Mouse (Mus musculus): ENCODE data around the gene Zfp605. TPM values are rescaled to one million over a fixed set of nuclear protein-coding genes. Genes with fewer than 3 reads are reported as not detected.
A peak's percentile ranks its signal among the peaks of the same experiment; 100 is the strongest.
"Not testable (repeated sequence)": the region's sequence is repeated elsewhere in the genome, so short reads cannot be mapped to it uniquely, and the experiment has no call there.

Zfp605 gene
- polyA plus RNA-seq, 1 experiment from 2014 or later: 6.7 TPM

- ATAC-seq (ENCODE audit: insufficient number of reproducible peaks, insufficient read depth, low FRiP score, low TSS enrichment, low read depth): no peak
- Histone ChIP-seq H3K4me2 (peak overlapping the region; percentile 76), H3K4me1 (peaks cover 31% of the 10 kb centered on the region), H3K27ac (no peak overlapping the region), H3K4me3 (peak overlapping the region; percentile 38), H3K36me3 (peaks cover 48% of the 10 kb centered on the region), H3K9ac (peak overlapping the region; percentile 33; the same call in 1 of the 2 replicates), H3K9me3 (no peaks in the 10 kb centered on the region), H3K27me3 (peaks cover 10% of the 10 kb centered on the region)
- 19% methylated on average over 34 of the region's 34 CpGs for WGBS
Observed at GRCm38 (mm10) chr5:110101716-110102347, 8.1 kb upstream of the Zfp605 start.

GRCm38 (mm10) chr5:110102429-110102828 is 7.5 kb upstream of the Zfp605 start:
- H3K4me2 ChIP-seq: 0 out of 2 replicates have a peak overlapping the region, but pooled peaks have one; percentile 76
- H3K27ac ChIP-seq: no peak overlapping the region
- no peak for ATAC-seq (ENCODE audit: insufficient number of reproducible peaks, insufficient read depth, low FRiP score, low TSS enrichment, low read depth)
- H3K36me3 ChIP-seq: peaks cover 49% of the 10 kb centered on the region
- 91% methylated on average over 13 of the region's 13 CpGs for WGBS
- H3K9ac ChIP-seq: no peak overlapping the region
- H3K4me3 ChIP-seq: no peak overlapping the region
- H3K9me3 ChIP-seq: no peaks in the 10 kb centered on the region
- peaks cover 33% of the 10 kb centered on the region for H3K4me1 ChIP-seq
- peaks cover 10% of the 10 kb centered on the region for H3K27me3 ChIP-seq

- Histone ChIP-seq H3K4me1 (peaks cover 33% of the 10 kb centered on the region), H3K27me3 (peaks cover 10% of the 10 kb centered on the region), H3K27ac (no peak overlapping the region), H3K36me3 (peaks cover 49% of the 10 kb centered on the region), H3K9me3 (no peaks in the 10 kb centered on the region), H3K9ac (no peak overlapping the region), H3K4me3 (no peak overlapping the region), H3K4me2 (no peak overlapping the region)
- ATAC-seq (ENCODE audit: insufficient number of reproducible peaks, insufficient read depth, low FRiP score, low TSS enrichment, low read depth): no peak
- 96% methylated on average over 19 of the region's 19 CpGs for WGBS
Observed at GRCm38 (mm10) chr5:110102853-110103625, 6.9 kb upstream of the Zfp605 start.

GRCm38 (mm10) chr5:110103901-110104615 is 5.8 kb upstream of the Zfp605 start:
- Histone ChIP-seq H3K27ac (no peak overlapping the region), H3K4me1 (peaks cover 33% of the 10 kb centered on the region), H3K9ac (no peak overlapping the region), H3K27me3 (peaks cover 10% of the 10 kb centered on the region), H3K36me3 (peaks cover 49% of the 10 kb centered on the region), H3K4me2 (no peak overlapping the region), H3K4me3 (no peak overlapping the region), H3K9me3 (no peaks in the 10 kb centered on the region)
- 94% methylated on average over 27 of the region's 27 CpGs for WGBS
- no peak for ATAC-seq (ENCODE audit: insufficient number of reproducible peaks, insufficient read depth, low FRiP score, low TSS enrichment, low read depth)

- no peak for ATAC-seq (ENCODE audit: insufficient number of reproducible peaks, insufficient read depth, low FRiP score, low TSS enrichment, low read depth)
- Histone ChIP-seq H3K4me1 (peaks cover 33% of the 10 kb centered on the region), H3K4me2 (no peak overlapping the region), H3K4me3 (no peak overlapping the region), H3K27me3 (peaks cover 10% of the 10 kb centered on the region), H3K36me3 (peaks cover 49% of the 10 kb centered on the region), H3K9me3 (no peaks in the 10 kb centered on the region), H3K27ac (no peak overlapping the region), H3K9ac (no peak overlapping the region)
- 97% methylated on average over 36 of the region's 36 CpGs for WGBS
Observed at GRCm38 (mm10) chr5:110104616-110105380, 5.1 kb upstream of the Zfp605 start.

- Histone ChIP-seq H3K4me1 (peaks cover 18% of the 10 kb centered on the region), H3K9me3 (no peaks in the 10 kb centered on the region), H3K27me3 (peaks cover 5% of the 10 kb centered on the region; the same call in 1 of the 2 replicates), H3K36me3 (peaks cover 49% of the 10 kb centered on the region), H3K4me2 (peak overlapping the region; percentile 91), H3K4me3 (peak overlapping the region; percentile 81), H3K27ac (no peak overlapping the region), H3K9ac (peak overlapping the region; percentile 85)
- 93% methylated on average over 26 of the region's 26 CpGs for WGBS
- no peak for ATAC-seq (ENCODE audit: insufficient number of reproducible peaks, insufficient read depth, low FRiP score, low TSS enrichment, low read depth)
Observed at GRCm38 (mm10) chr5:110106140-110106871, 3.6 kb upstream of the Zfp605 start.

GRCm38 (mm10) chr5:110106901-110107564 is 2.9 kb upstream of the Zfp605 start:
- H3K4me1 ChIP-seq: peaks cover 11% of the 10 kb centered on the region
- H3K4me2 ChIP-seq: peak overlapping the region; percentile 91
- H3K27ac ChIP-seq: peak overlapping the region; percentile 99
- peaks cover 52% of the 10 kb centered on the region for H3K36me3 ChIP-seq
- peak; percentile 2; the same call in 1 of the 2 replicates for ATAC-seq (ENCODE audit: insufficient number of reproducible peaks, insufficient read depth, low FRiP score, low TSS enrichment, low read depth)
- peak overlapping the region; percentile 81 for H3K4me3 ChIP-seq
- peak overlapping the region; percentile 85 for H3K9ac ChIP-seq
- H3K9me3 ChIP-seq: no peaks in the 10 kb centered on the region
- H3K27me3 ChIP-seq: no peaks in the 10 kb centered on the region
- 15% methylated on average over 40 of the region's 41 CpGs for WGBS

- peak; percentile 87 for ATAC-seq (ENCODE audit: insufficient number of reproducible peaks, insufficient read depth, low FRiP score, low TSS enrichment, low read depth)
- H3K4me2 ChIP-seq: peak within 1 kb of the TSS; percentile 91
- H3K4me3 ChIP-seq: peak within 1 kb of the TSS; percentile 81
- H3K36me3 ChIP-seq: peaks cover 50% of the 10 kb centered on the region
- H3K27me3 ChIP-seq: no peaks in the 10 kb centered on the region
- WGBS: under 1% methylated on average over 70 of the region's 71 CpGs
- no peaks in the 10 kb centered on the region for H3K9me3 ChIP-seq
- peak within 1 kb of the TSS; percentile 99 for H3K27ac ChIP-seq
- peak within 1 kb of the TSS; percentile 85 for H3K9ac ChIP-seq
- peaks cover 11% of the 10 kb centered on the region for H3K4me1 ChIP-seq
Observed at GRCm38 (mm10) chr5:110107581-110108304, 2.1 kb upstream of the Zfp605 start, which contains the start of gene Gtpbp6. Gene Gtpbp6, minus strand, starts transcription at chr5:110108197.

GRCm38 (mm10) chr5:110108305-110108628 is 1.6 kb upstream of the Zfp605 start:
- peaks cover 50% of the 10 kb centered on the region for H3K36me3 ChIP-seq
- peak overlapping the region; percentile 91 for H3K4me2 ChIP-seq
- H3K9ac ChIP-seq: no peak overlapping the region
- peak overlapping the region; percentile 81 for H3K4me3 ChIP-seq
- peak overlapping the region; percentile 99 for H3K27ac ChIP-seq
- under 1% methylated on average over 7 of the region's 7 CpGs for WGBS
- no peaks in the 10 kb centered on the region for H3K9me3 ChIP-seq
- ATAC-seq (ENCODE audit: insufficient number of reproducible peaks, insufficient read depth, low FRiP score, low TSS enrichment, low read depth): no peak
- no peaks in the 10 kb centered on the region for H3K27me3 ChIP-seq
- H3K4me1 ChIP-seq: peaks cover 11% of the 10 kb centered on the region

- not testable (repeated sequence) for ATAC-seq (ENCODE audit: insufficient number of reproducible peaks, insufficient read depth, low FRiP score, low TSS enrichment, low read depth); H3K27ac ChIP-seq; H3K4me3 ChIP-seq; H3K9ac ChIP-seq; H3K4me1 ChIP-seq; H3K9me3 ChIP-seq; H3K27me3 ChIP-seq; H3K4me2 ChIP-seq
- H3K36me3 ChIP-seq: peaks cover 58% of the 10 kb centered on the region
- WGBS: 81% methylated on average over 3 of the region's 3 CpGs
Observed at GRCm38 (mm10) chr5:110122380-110122779, 12.5 kb downstream of the Zfp605 start.

Measured in embryonic facial prominence, embryonic 13.5 days (tissue).